Mouse (Mus musculus) v-Abl transformed pro-B cells (cell line): ENCODE results near the gene Nup210l.
"Not testable (repeated sequence)": the region's sequence is repeated elsewhere in the genome, so short reads cannot be mapped to it uniquely, and the experiment has no call there.

Experiments used
- in situ Hi-C, 2 experiments: fragments of 400-800 bp; cut with MboI; formaldehyde crosslinking; loops; one replicate each; pipeline ENCODE4 v1.15.1; 2025; ENCODE audit not compliant: unreplicated experiment in 2 of 2

Gene Nup210l

GRCm38 (mm10) chr3:90088617-90089016 lies 15.3 kb upstream of the Nup210l start:
- in situ Hi-C loops = no loop called here

GRCm38 (mm10) chr3:90090892-90091291 lies 13.0 kb upstream of the Nup210l start:
- in situ Hi-C loops = no loop called here

GRCm38 (mm10) chr3:90094453-90094852 lies 9.5 kb upstream of the Nup210l start:
- in situ Hi-C loops = no loop called here

GRCm38 (mm10) chr3:90097928-90098327 lies 6.0 kb upstream of the Nup210l start:
- in situ Hi-C loops = no loop called here

- in situ Hi-C loops = loop anchor here in 1 of 2 experiments (10.0 kb wide), 1 partner anchor 94 kb away; no protein-coding TSS in a partner anchor
These were observed 2.9 kb upstream of the Nup210l start for GRCm38 (mm10) chr3:90101010-90101409.

GRCm38 (mm10) chr3:90101673-90102072 lies 2.3 kb upstream of the Nup210l start:
- in situ Hi-C loops = loop anchor here in 1 of 2 experiments (10.0 kb wide), 1 partner anchor 93 kb away; no protein-coding TSS in a partner anchor

- in situ Hi-C loops = loop anchor here in 1 of 2 experiments (10.0 kb wide), 1 partner anchor 93 kb away; no protein-coding TSS in a partner anchor
These were observed 1.7 kb upstream of the Nup210l start for GRCm38 (mm10) chr3:90102239-90102638.

- in situ Hi-C loops = loop anchor here in 1 of 2 experiments (10.0 kb wide), 1 partner anchor 92 kb away; no protein-coding TSS in a partner anchor
These were observed 756 bp upstream of the Nup210l start for GRCm38 (mm10) chr3:90103176-90103575.

GRCm38 (mm10) chr3:90111706-90112105 lies 7.8 kb downstream of the Nup210l start:
- in situ Hi-C loops = no loop called here

GRCm38 (mm10) chr3:90114342-90114741 lies 10.4 kb downstream of the Nup210l start:
- in situ Hi-C loops = no loop called here

GRCm38 (mm10) chr3:90115526-90115925 lies 11.6 kb downstream of the Nup210l start:
- in situ Hi-C loops = no loop called here

- in situ Hi-C loops = no loop called here
These were observed 14.3 kb downstream of the Nup210l start for GRCm38 (mm10) chr3:90118132-90118790.

- in situ Hi-C loops = not testable (repeated sequence)
These were observed 18.1 kb downstream of the Nup210l start for GRCm38 (mm10) chr3:90122036-90122435.

GRCm38 (mm10) chr3:90125710-90126109 lies 21.8 kb downstream of the Nup210l start:
- in situ Hi-C loops = no loop called here

GRCm38 (mm10) chr3:90127881-90128280 lies 23.9 kb downstream of the Nup210l start:
- in situ Hi-C loops = no loop called here

- in situ Hi-C loops = no loop called here
These were observed 28.8 kb downstream of the Nup210l start for GRCm38 (mm10) chr3:90132745-90133144.

GRCm38 (mm10) chr3:90133331-90133730 lies 29.4 kb downstream of the Nup210l start:
- in situ Hi-C loops = no loop called here

- in situ Hi-C loops = no loop called here
These were observed 30.6 kb downstream of the Nup210l start for GRCm38 (mm10) chr3:90134483-90134882.

GRCm38 (mm10) chr3:90134993-90135392 lies 31.1 kb downstream of the Nup210l start:
- in situ Hi-C loops = no loop called here

- in situ Hi-C loops = no loop called here
These were observed 32.7 kb downstream of the Nup210l start for GRCm38 (mm10) chr3:90136660-90137059.

- in situ Hi-C loops = no loop called here
These were observed 33.7 kb downstream of the Nup210l start for GRCm38 (mm10) chr3:90137606-90138005.

GRCm38 (mm10) chr3:90139962-90140361 lies 36.0 kb downstream of the Nup210l start:
- in situ Hi-C loops = no loop called here
